Mouse (Mus musculus): ENCODE measurements around the gene March5.

The March5 gene

GRCm38 (mm10) chr19:37265333-37266103, 58.2 kb downstream of the March5 start:
- peak; percentile 88 to 96 for DNase-seq

DNA sequence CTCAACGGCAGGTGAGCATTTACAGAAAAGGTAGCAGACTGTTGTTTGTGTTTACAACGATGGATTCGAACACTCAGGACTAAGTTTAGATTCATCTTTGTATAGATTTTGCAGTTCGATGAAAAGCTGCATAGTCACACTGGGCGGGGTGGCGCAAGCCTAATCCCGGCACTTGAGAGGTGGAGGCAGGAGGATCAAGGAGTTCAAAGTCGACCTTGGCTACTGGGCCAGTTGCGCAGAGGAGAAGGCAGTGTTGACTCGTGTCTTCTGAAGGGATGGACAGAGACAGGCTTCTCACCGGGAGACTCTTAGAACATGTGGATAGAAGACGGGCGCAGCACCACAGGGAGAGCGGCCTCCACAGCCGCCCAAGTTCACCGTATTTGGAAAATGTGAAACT, 61.8 kb downstream of the March5 start:
- no peak for DNase-seq
